Mouse (Mus musculus) forebrain, postnatal 0 days (tissue): Measurements from ENCODE around the gene Cd164. TPM values are rescaled to one million over a fixed set of nuclear protein-coding genes. Genes with fewer than 3 reads are reported as not detected.

Source experiments
- ATAC-seq: fragments of 200-750 bp; cut with Nextera tagmentation; 2 replicates; pipeline ENCODE4 v1.8.0; 2017; ENCODE audit warnings: mild to moderate bottlenecking, moderate library complexity
- DNase-seq: peaks from one replicate; pipeline ENCODE4 v3.0.0-alpha.2; 2015
- H3K27ac ChIP-seq: fragments of 300-500 bp; sonication (generic); 2 replicates; pipeline ENCODE4 v1.5.1; 2014; ENCODE audit warnings: low read depth, mild to moderate bottlenecking, antibody characterized with exemption, low read length, moderate library complexity, mixed read lengths
- H3K27me3 ChIP-seq: fragments of 300-500 bp; sonication (generic); 2 replicates; pipeline ENCODE4 v1.6.1; 2014; ENCODE audit warnings: mild to moderate bottlenecking, low read length, mixed read lengths; ENCODE audit not compliant: insufficient read depth
- H3K36me3 ChIP-seq: fragments of 300-500 bp; sonication (generic); 2 replicates; pipeline ENCODE4 v1.6.1; 2014; ENCODE audit warnings: mild to moderate bottlenecking, moderate library complexity; ENCODE audit not compliant: insufficient read depth
- H3K4me1 ChIP-seq: fragments of 300-500 bp; sonication (generic); 2 replicates; pipeline ENCODE4 v1.6.1; 2014; ENCODE audit warnings: antibody characterized with exemption; ENCODE audit not compliant: insufficient read depth
- H3K4me2 ChIP-seq: fragments of 300-500 bp; sonication (generic); 2 replicates; pipeline ENCODE4 v1.6.1; 2014; ENCODE audit warnings: low read depth, mild to moderate bottlenecking, moderate library complexity
- H3K4me3 ChIP-seq: fragments of 300-500 bp; sonication (generic); 2 replicates; pipeline ENCODE4 v1.5.1; 2014; ENCODE audit warnings: low read depth, low read length, mixed read lengths
- H3K9ac ChIP-seq: fragments of 300-500 bp; sonication (generic); 2 replicates; pipeline ENCODE4 v1.6.1; 2014; ENCODE audit warnings: mild to moderate bottlenecking
- H3K9me3 ChIP-seq: fragments of 300-500 bp; sonication (generic); 2 replicates; pipeline ENCODE4 v1.6.1; 2016; ENCODE audit warnings: low read length
- CTCF ChIP-seq: sonication (generic); IDR thresholded peaks from 2 replicates; pipeline ENCODE4 v1.5.1; 2016; ENCODE audit warnings: antibody characterized with exemption, control low read depth, low read depth
- WGBS: fragments of 180-500 bp; shearing (Covaris S2); extraction: QIAGEN DNeasy Blood & Tissue Kit; methylation state at CpG from one replicate; pipeline ENCODE4 v1.1.7; 2014; 5-methylcytosine and 5-hydroxymethylcytosine counted together
- polyA plus RNA-seq: library from polyadenylated mRNA; unstranded; fragments of >200 nt; fragmentation: Nextera tagmentation; extraction: Ambion mirVana; gene quantifications from 2 replicates; pipeline ENCODE4 v1.2.1, GENCODE M21; 2015
- total RNA-seq: library from RNA; depleted of rRNA; stranded (reverse); fragments of >200 nt; gene quantifications from 2 replicates; pipeline ENCODE4 v1.2.3, GENCODE M21; 2014

Cd164 gene
- total and polyA plus RNA-seq, 2 experiments from 2014 or later, result 32.3 to 48.8 TPM

DNA sequence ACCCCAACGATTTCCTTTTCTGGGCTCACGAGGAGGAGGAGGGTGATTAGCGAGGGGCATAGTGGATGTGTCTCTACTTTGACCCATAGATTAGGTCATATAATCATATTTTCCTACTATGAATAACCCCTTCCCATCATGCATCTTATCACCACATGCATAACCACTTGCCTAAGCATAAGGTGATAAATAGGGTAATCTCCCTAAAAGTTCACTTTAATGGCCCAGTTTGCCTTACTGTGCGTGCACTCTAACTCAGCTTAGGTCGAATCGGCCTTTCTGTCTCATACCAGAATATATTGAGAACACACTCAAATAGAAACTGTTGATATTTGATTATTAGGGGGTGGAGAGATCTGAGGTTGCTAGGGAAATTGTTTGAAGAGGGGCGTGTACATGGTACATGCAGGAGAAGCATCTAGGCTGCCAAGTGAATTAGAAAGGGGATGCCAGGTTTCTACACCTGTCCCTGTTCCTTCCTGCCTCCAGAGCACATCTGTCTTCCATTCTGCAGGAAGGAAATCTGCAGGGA is 26.1 kb downstream of the Cd164 start:
- H3K27ac ChIP-seq, result no peak overlapping the region
- no peak overlapping the region for H3K9ac ChIP-seq
- WGBS, result 61% methylated on average over 7 of the region's 7 CpGs
- ATAC-seq (no peak), DNase-seq (no peak)
- H3K27me3 ChIP-seq, result no peaks in the 10 kb centered on the region
- H3K4me2 ChIP-seq, result no peak overlapping the region
- no peaks in the 10 kb centered on the region for H3K36me3 ChIP-seq
- no peak for TF ChIP-seq CTCF
- no peaks in the 10 kb centered on the region for H3K4me1 ChIP-seq
- H3K9me3 ChIP-seq, result peaks cover 5% of the 10 kb centered on the region; the same call in 1 of the 2 replicates
- no peak overlapping the region for H3K4me3 ChIP-seq

DNA sequence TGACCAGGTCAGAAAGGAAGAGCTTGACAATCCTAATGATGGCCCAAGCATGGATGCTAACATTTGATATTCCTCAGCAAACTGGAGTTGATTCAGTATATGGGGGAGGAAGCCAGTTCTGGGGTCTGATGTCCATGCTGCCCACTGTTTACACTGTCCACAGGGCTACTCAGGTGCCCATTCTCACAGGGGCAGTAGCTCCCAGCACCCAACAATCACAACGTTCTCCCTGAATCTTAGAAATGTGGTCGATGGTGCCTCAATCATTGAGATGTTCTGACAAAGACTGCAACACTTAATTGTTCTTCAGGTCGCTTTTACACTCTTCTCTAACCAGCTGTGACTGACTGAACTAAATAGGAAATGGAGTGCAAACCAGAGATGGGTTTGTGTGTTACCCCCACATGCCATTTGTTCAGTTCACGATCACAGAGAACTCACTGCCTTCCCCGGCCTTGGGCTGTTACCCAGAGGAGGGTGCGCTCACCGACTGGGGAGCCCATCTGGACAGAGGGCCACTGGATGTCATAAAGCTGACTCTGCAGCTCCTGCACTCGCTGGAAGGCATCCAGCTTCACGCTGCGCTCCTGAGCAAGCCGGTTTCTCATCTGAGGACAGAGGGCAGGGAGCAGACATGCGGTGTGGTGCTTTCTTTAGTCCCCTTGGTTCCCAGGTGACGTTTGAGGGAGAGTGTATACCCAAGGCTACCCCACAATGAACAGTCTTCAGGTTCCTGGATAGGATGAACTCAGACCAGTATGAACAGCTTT is 27.4 kb downstream of the Cd164 start:
- TF ChIP-seq CTCF, result no peak
- no peak overlapping the region for H3K9ac ChIP-seq
- DNase-seq, result no peak
- H3K27ac ChIP-seq, result no peak overlapping the region
- no peak overlapping the region for H3K4me3 ChIP-seq
- WGBS, result 70% methylated on average over 13 of the region's 13 CpGs
- H3K36me3 ChIP-seq, result no peaks in the 10 kb centered on the region
- no peaks in the 10 kb centered on the region for H3K4me1 ChIP-seq
- no peak overlapping the region for H3K4me2 ChIP-seq
- H3K9me3 ChIP-seq, result peaks cover 5% of the 10 kb centered on the region; the same call in 1 of the 2 replicates
- no peaks in the 10 kb centered on the region for H3K27me3 ChIP-seq
- ATAC-seq, result no peak

DNA sequence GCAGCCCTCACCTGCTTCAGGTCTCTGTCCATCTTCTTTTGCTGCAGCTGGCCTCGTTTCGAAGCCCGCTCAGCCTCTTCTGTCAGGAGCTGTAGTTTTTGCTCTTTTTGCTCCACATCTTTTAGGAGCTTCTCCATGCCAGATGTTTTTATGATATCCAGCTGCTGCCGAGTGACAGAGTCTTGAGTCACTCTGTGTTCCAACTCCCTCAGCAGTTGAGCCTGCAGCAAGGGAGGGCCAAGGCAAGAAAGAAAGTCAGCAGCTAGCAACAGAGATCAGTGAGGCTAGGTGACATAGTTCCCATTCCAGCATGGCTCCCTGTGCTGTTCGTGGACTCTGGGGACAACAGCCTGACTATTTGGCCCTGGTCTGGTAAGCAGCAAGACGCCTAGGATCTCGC is 31.5 kb downstream of the Cd164 start:
- no peak for TF ChIP-seq CTCF

DNA sequence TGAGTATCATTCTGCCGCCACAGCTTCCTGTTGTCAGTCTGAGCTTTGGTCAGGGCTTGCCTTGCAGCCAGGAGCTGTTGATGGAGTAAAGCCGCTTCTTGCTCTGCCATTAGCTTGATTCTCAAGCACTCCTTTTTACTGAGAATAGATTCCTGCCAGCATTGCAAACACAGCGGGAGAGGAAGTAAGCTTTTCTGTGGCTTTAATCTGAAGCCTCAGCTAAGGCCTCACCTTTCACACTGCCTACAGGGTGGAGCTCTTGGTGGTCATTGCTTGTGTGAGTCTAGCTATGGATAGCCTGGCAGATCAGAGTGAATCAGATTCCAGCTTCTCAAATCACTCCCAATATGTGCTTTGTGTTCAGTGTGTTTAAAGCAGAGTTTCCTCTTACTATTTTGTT is 33.1 kb downstream of the Cd164 start:
- H3K4me2 ChIP-seq, result no peak overlapping the region
- no peaks in the 10 kb centered on the region for H3K4me1 ChIP-seq
- no peaks in the 10 kb centered on the region for H3K27me3 ChIP-seq
- DNase-seq (peak; percentile 4), ATAC-seq (no peak)
- 26% methylated on average over 3 of the region's 3 CpGs for WGBS
- no peak overlapping the region for H3K27ac ChIP-seq
- peaks cover 5% of the 10 kb centered on the region; the same call in 1 of the 2 replicates for H3K9me3 ChIP-seq
- H3K36me3 ChIP-seq, result no peaks in the 10 kb centered on the region
- no peak for TF ChIP-seq CTCF
- H3K4me3 ChIP-seq, result no peak overlapping the region
- no peak overlapping the region for H3K9ac ChIP-seq

More for the DNA sequence above, 31.5 kb downstream of the Cd164 start:
- H3K9ac ChIP-seq, result no peak overlapping the region
- H3K27me3 ChIP-seq, result no peaks in the 10 kb centered on the region
- no peak for DNase-seq
- H3K36me3 ChIP-seq, result no peaks in the 10 kb centered on the region
- no peak overlapping the region for H3K4me2 ChIP-seq
- 86% methylated on average over 7 of the region's 7 CpGs for WGBS
- H3K27ac ChIP-seq, result no peak overlapping the region
- H3K9me3 ChIP-seq, result peaks cover 5% of the 10 kb centered on the region; the same call in 1 of the 2 replicates
- H3K4me1 ChIP-seq, result no peaks in the 10 kb centered on the region
- no peak overlapping the region for H3K4me3 ChIP-seq
- ATAC-seq, result no peak

DNA sequence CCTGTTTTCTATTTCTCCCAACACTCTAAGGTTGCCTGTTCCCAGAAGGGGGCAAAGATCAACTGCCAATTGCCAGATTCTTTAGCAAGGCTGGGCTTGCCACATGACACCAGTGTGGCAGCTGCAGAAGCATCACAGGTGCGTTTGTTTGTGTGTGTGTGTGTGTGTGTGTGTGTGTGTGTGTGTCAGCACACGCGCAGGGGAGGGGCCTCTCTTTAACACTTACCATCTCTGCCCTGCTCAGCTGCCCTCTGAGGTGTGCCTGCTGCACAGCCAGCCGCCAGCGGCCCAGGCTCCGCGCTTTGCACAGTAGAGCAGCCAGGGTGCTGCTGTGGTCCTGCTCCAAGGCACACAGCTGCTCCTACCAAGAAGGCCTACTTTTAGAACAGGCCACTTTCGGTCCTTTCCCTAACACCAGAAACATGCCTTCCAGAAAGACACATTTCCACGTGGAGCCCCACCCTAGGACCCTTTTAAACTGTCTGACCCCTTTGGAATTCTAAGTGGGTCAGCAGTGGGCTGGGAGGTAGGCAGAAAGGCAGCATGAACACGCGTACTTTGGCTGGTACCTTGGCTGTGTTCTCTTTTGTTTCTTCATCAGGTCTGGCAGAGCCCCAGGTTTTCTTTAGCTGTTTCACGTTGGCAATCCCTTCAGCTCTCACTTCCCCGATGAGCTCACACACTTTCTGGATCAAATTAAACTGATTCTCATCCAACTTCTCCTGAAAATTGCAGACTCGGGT is 33.8 kb downstream of the Cd164 start:
- ATAC-seq, result peak; percentile 40; the same call in 1 of the 2 replicates
- no peak overlapping the region for H3K4me2 ChIP-seq
- TF ChIP-seq CTCF, result no peak
- peak; percentile 37 for DNase-seq
- no peaks in the 10 kb centered on the region for H3K27me3 ChIP-seq
- H3K36me3 ChIP-seq, result no peaks in the 10 kb centered on the region
- no peak overlapping the region for H3K9ac ChIP-seq
- WGBS, result 30% methylated on average over 14 of the region's 14 CpGs
- H3K4me1 ChIP-seq, result no peaks in the 10 kb centered on the region
- H3K9me3 ChIP-seq, result peaks cover 5% of the 10 kb centered on the region; the same call in 1 of the 2 replicates
- H3K27ac ChIP-seq, result no peak overlapping the region
- no peak overlapping the region for H3K4me3 ChIP-seq

DNA sequence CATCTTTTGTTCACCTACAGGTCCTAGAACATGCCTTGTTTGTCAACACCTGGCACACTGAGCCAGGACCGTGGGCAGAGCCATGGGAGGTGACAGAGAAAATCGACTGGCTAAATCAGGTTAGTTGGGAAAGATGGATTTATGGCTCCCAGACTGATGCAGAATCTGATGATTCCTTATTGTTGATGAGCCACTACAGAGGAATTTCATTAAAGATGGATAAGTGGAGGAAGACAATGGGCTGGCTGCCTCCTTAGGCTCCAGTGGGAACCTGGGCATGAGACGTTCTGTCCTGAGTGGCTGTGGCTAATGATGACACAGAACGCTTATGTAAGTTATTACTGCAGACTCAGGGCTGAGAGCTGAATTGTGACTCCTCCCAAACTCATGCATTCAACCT is 34.5 kb downstream of the Cd164 start:
- Histone ChIP-seq H3K4me1 (no peaks in the 10 kb centered on the region), H3K4me2 (no peak overlapping the region), H3K27me3 (no peaks in the 10 kb centered on the region), H3K9ac (no peak overlapping the region), H3K9me3 (peaks cover 5% of the 10 kb centered on the region; the same call in 1 of the 2 replicates), H3K27ac (no peak overlapping the region), H3K4me3 (no peak overlapping the region), H3K36me3 (no peaks in the 10 kb centered on the region)
- ATAC-seq, result no peak
- WGBS, result 56% methylated on average over 4 of the region's 4 CpGs
- no peak for TF ChIP-seq CTCF
- DNase-seq, result no peak

DNA sequence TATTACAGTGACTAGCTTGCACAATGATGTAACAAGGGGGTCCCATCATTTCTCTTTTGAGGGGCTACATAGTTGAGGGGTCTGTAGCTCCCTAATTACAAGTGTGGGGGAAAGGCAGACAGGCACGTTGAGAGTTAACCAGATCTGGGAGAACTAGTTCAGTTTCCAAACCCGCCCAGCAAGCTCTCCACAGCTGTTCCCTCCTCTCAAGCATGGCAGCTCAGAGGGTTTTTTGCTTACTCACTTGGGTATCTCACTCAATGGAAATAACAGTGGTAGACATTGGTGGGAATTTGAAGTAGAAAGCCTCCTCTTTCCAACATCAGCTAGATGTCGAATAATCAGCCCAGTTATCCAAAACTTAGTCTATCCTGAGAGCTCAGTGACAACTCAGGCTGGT is 35.9 kb downstream of the Cd164 start:
- H3K4me1 ChIP-seq, result no peaks in the 10 kb centered on the region
- H3K27me3 ChIP-seq, result no peaks in the 10 kb centered on the region
- no peak overlapping the region for H3K9ac ChIP-seq
- no peak for TF ChIP-seq CTCF
- no peak for ATAC-seq
- DNase-seq, result no peak
- H3K4me2 ChIP-seq, result no peak overlapping the region
- H3K27ac ChIP-seq, result no peak overlapping the region
- 94% methylated on average over 3 of the region's 3 CpGs for WGBS
- peaks cover 9% of the 10 kb centered on the region; the same call in 1 of the 2 replicates for H3K9me3 ChIP-seq
- no peaks in the 10 kb centered on the region for H3K36me3 ChIP-seq
- H3K4me3 ChIP-seq, result no peak overlapping the region
